Mouse (Mus musculus): ENCODE data around the gene Ahrr.

Gene Ahrr

GRCm38 (mm10) chr13:74237574-74237973 is 54.6 kb downstream of the Ahrr start:
- DNase-seq (ENCODE audit: low spot score), result no peak

- no peak for DNase-seq (ENCODE audit: low spot score)
Measured at GRCm38 (mm10) chr13:74220659-74221058, 71.5 kb downstream of the Ahrr start.

GRCm38 (mm10) chr13:74218441-74218840 is 73.7 kb downstream of the Ahrr start:
- no peak for DNase-seq (ENCODE audit: low spot score)

GRCm38 (mm10) chr13:74208986-74209345 is 83.2 kb downstream of the Ahrr start:
- no peak for DNase-seq (ENCODE audit: low spot score)

- peak; percentile 91 for DNase-seq (ENCODE audit: low spot score)
Measured at GRCm38 (mm10) chr13:74208317-74208985, 83.7 kb downstream of the Ahrr start, which contains the start of gene Exoc3. TSS of gene Exoc3 (minus strand) at chr13:74208732.

GRCm38 (mm10) chr13:74196451-74196850 is 95.7 kb downstream of the Ahrr start:
- DNase-seq (ENCODE audit: low spot score), result no peak

GRCm38 (mm10) chr13:74192613-74193012 is 99.5 kb downstream of the Ahrr start:
- DNase-seq (ENCODE audit: low spot score), result peak; percentile 48

GRCm38 (mm10) chr13:74183011-74183695 is 109.0 kb downstream of the Ahrr start:
- DNase-seq (ENCODE audit: low spot score), result no peak

- DNase-seq (ENCODE audit: low spot score), result no peak
Measured at GRCm38 (mm10) chr13:74172036-74172435, 120.1 kb downstream of the Ahrr start.

- DNase-seq (ENCODE audit: low spot score), result no peak
Measured at GRCm38 (mm10) chr13:74169446-74170164, 122.5 kb downstream of the Ahrr start.

GRCm38 (mm10) chr13:74167492-74167891 is 124.6 kb downstream of the Ahrr start:
- DNase-seq (ENCODE audit: low spot score), result no peak

- DNase-seq (ENCODE audit: low spot score), result no peak
Measured at GRCm38 (mm10) chr13:74167057-74167413, 125.1 kb downstream of the Ahrr start.

- no peak for DNase-seq (ENCODE audit: low spot score)
Measured at GRCm38 (mm10) chr13:74166348-74167056, 125.6 kb downstream of the Ahrr start.

Measured in adipocyte (in vitro differentiated cells).